ENCODE assay signal across 20 mouse cellular contexts in the genomic region with DNA sequence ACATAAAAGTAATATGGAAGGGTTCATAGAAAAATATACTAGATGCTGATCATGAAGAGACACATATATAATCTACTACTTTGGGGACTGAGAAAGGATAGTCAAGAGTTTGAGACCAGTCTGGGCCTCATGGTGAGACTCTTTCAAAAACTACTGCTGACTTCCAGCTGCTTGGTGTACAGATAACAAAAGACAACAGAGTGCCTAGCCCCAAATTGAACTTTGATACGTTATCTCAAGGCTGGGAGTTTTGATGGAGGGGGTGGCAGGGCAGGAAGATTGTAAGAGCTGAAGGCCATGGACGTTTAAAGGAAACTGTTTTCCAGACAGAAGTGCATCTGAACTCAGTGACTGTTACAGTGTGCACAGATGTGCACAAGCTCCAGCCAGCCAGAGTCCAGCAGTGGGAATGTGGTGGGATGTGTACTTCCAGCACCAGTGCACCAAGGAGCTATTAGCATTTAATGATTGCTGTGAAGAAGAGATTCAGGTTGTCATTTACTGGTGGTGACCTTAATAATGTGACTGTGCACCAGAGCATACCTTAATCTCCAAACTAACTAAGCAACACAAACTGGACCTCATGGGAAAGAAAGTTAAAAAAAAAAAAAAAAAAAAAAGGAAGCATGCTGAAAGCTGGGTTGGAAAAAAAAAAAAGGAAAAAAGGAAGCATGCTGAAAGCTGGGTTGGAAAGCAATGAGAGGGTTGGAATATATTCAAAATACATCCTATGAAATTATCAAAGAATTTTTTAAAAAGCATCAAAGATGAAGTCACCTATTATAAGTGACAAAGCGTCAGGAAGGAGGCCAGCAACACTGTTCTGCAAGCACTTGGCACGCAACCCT. TPM values are rescaled to one million over a fixed set of nuclear protein-coding genes. Genes with fewer than 3 reads are reported as not detected.
A peak's percentile ranks its signal among the peaks of the same experiment; 100 is the strongest.
DNase-seq lines count a peak whose midpoint lies in the region; ATAC-seq and TF ChIP-seq lines count a peak whose summit lies in the region.
"Had no signal": no experiment of that assay in that cellular context is flagged by ENCODE, and none has a peak within 500 bp of the region (broad histone marks: within the 10 kb centered on the region; RNA-seq: fewer than 3 reads in every experiment).

No protein-coding gene starts in this region.

- H3K79me2 ChIP-seq in MEL (ENCODE audit: control insufficient read depth, insufficient read depth, low read length, poor library complexity) = no peaks in the 10 kb centered on the region

- H3K9ac ChIP-seq in liver, postnatal 0 days (replicated peaks) = no peak overlapping the region
- no peak overlapping the region for H3K9ac ChIP-seq in MEL (ENCODE audit: control insufficient read depth, low read depth, low read length, poor library complexity, severe bottlenecking)
- no peak overlapping the region for H3K9ac ChIP-seq in intestine, embryonic 15.5 days
- H3K9ac ChIP-seq in liver, embryonic 15.5 days = no peak overlapping the region
- H3K9ac ChIP-seq: embryonic facial prominence, embryonic 13.5 days; hindbrain, embryonic 14.5 days; midbrain, embryonic 13.5 days; neural tube, embryonic 13.5 days; stomach, embryonic 15.5 days had no signal

- H3K4me2 ChIP-seq in liver, postnatal 0 days (ENCODE audit: low read depth, low read length) = no peak overlapping the region
- H3K4me2 ChIP-seq in intestine, embryonic 15.5 days (replicated peaks) = no peak overlapping the region
- peak overlapping the region; percentile 21; the same call in 1 of the 2 replicates for H3K4me2 ChIP-seq in liver, embryonic 15.5 days
- H3K4me2 ChIP-seq: embryonic facial prominence, embryonic 13.5 days; hindbrain, embryonic 14.5 days; midbrain, embryonic 13.5 days; neural tube, embryonic 13.5 days; stomach, embryonic 15.5 days had no signal

- TF ChIP-seq POLR2A in MEL (IDR thresholded peaks at IDR 0.05; ENCODE audit: control insufficient read depth in 1 of 2, insufficient read depth in 1 of 2, low read depth in 1 of 2, low read length in 2 of 2, poor library complexity in 1 of 2) = no peak

- no peak for ATAC-seq in liver, postnatal 0 days
- peak; percentile 86 for ATAC-seq in intestine, embryonic 15.5 days
- ATAC-seq in liver, embryonic 15.5 days (ENCODE audit: insufficient read depth) = peak; percentile 58; the same call in 1 of the 2 replicates
- ATAC-seq: forebrain, embryonic 14.5 days; midbrain, embryonic 13.5 days had no signal

- WGBS in liver, postnatal 0 days (ENCODE audit: insufficient replicate concordance) = 59% methylated on average over 4 of the region's 4 CpGs
- 61% methylated on average over 4 of the region's 4 CpGs for WGBS in intestine, embryonic 15.5 days
- 49% methylated on average over 4 of the region's 4 CpGs for WGBS in liver, embryonic 15.5 days (ENCODE audit: insufficient replicate concordance)

- no peak for TF ChIP-seq RAD21 in MEL (IDR thresholded peaks at IDR 0.05; ENCODE audit: low read depth, low read length)

- no peaks in the 10 kb centered on the region for H3K27me3 ChIP-seq in liver, postnatal 0 days (ENCODE audit: insufficient read depth, low read length)
- H3K27me3 ChIP-seq in MEL (ENCODE audit: control insufficient read depth in 1 of 2, insufficient read depth in 2 of 2, low read length in 2 of 2) = no peaks in the 10 kb centered on the region
- H3K27me3 ChIP-seq in intestine, embryonic 15.5 days (replicated peaks) = no peaks in the 10 kb centered on the region
- no peaks in the 10 kb centered on the region for H3K27me3 ChIP-seq in liver, embryonic 15.5 days
- H3K27me3 ChIP-seq: embryonic facial prominence, embryonic 13.5 days; midbrain, embryonic 13.5 days; neural tube, embryonic 13.5 days; stomach, embryonic 15.5 days had no signal

- peaks cover 26% of the 10 kb centered on the region for H3K36me3 ChIP-seq in liver, postnatal 0 days (replicated peaks; ENCODE audit: insufficient read depth, low read length)
- peaks cover 10 to 15% of the 10 kb centered on the region in 2 experiments for H3K36me3 ChIP-seq in MEL (ENCODE audit: control insufficient read depth in 1 of 2, insufficient read depth in 2 of 2, low read length in 2 of 2)
- peaks cover 3% of the 10 kb centered on the region; the same call in 1 of the 2 replicates for H3K36me3 ChIP-seq in intestine, embryonic 15.5 days
- H3K36me3 ChIP-seq in liver, embryonic 15.5 days (replicated peaks) = peaks cover 28% of the 10 kb centered on the region

- no peaks in the 10 kb centered on the region for H3K9me3 ChIP-seq in liver, postnatal 0 days (ENCODE audit: low read length)
- no peaks in the 10 kb centered on the region for H3K9me3 ChIP-seq in MEL (replicated peaks; ENCODE audit: insufficient read depth, low read length)
- no peaks in the 10 kb centered on the region for H3K9me3 ChIP-seq in intestine, embryonic 15.5 days
- no peaks in the 10 kb centered on the region for H3K9me3 ChIP-seq in liver, embryonic 15.5 days (replicated peaks)
- H3K9me3 ChIP-seq: embryonic facial prominence, embryonic 13.5 days; midbrain, embryonic 13.5 days; neural tube, embryonic 13.5 days; stomach, embryonic 15.5 days had no signal

- TF ChIP-seq CTCF in liver, postnatal 0 days (IDR thresholded peaks at IDR 0.05; ENCODE audit: low read depth) = no peak
- no peak for TF ChIP-seq CTCF in MEL (IDR thresholded peaks at IDR 0.05 in 2 of 3, conservative IDR thresholded peaks at IDR 0.05 in 1 of 3; ENCODE audit: control insufficient read depth in 1 of 3, insufficient read depth in 1 of 3, low read depth in 2 of 3, low read length in 3 of 3, poor library complexity in 1 of 3, severe bottlenecking in 1 of 3)

- TF ChIP-seq EP300 in liver, postnatal 0 days (IDR thresholded peaks at IDR 0.05; ENCODE audit: low read depth) = no peak
- TF ChIP-seq EP300 in MEL (IDR thresholded peaks at IDR 0.05; ENCODE audit: low read depth in 1 of 2, low read length in 2 of 2) = peak; percentile 70 to 77

- no peak overlapping the region for H3K4me3 ChIP-seq in liver, postnatal 0 days (ENCODE audit: low read depth, low read length)
- H3K4me3 ChIP-seq in MEL (ENCODE audit: control insufficient read depth in 1 of 2, insufficient read depth in 1 of 2, low read depth in 2 of 2, low read length in 2 of 2) = no peak overlapping the region
- H3K4me3 ChIP-seq in intestine, embryonic 15.5 days (replicated peaks) = no peak overlapping the region
- H3K4me3 ChIP-seq in liver, embryonic 15.5 days (replicated peaks) = no peak overlapping the region
- H3K4me3 ChIP-seq: embryonic facial prominence, embryonic 13.5 days; midbrain, embryonic 13.5 days; neural tube, embryonic 13.5 days; stomach, embryonic 15.5 days had no signal

- DNase-seq in liver = peak; percentile 20
- no peak for DNase-seq in liver, postnatal 0 days
- DNase-seq in MEL (ENCODE audit: low read depth, low spot score) = peak; percentile 47
- no peak for DNase-seq in cerebellum, postnatal 36 days
- DNase-seq in retina, embryonic 14.5 days (ENCODE audit: low spot score) = no peak
- DNase-seq: cerebellum, adult 8-10 months; gastrocnemius, postnatal 14 days; heart, postnatal 36 days; kidney, adult 18-20 months; kidney, postnatal 10 days; left cerebral cortex, postnatal 4 days; retina, postnatal 1 day had no signal

- H3K27ac ChIP-seq in liver, postnatal 0 days (ENCODE audit: low read depth) = no peak overlapping the region
- peak overlapping the region; percentile 16; the same call in 1 of the 2 replicates for H3K27ac ChIP-seq in MEL (ENCODE audit: control insufficient read depth, low read depth, low read length)
- no peak overlapping the region for H3K27ac ChIP-seq in intestine, embryonic 15.5 days
- no peak overlapping the region for H3K27ac ChIP-seq in liver, embryonic 15.5 days (replicated peaks)
- H3K27ac ChIP-seq: embryonic facial prominence, embryonic 13.5 days; hindbrain, embryonic 14.5 days; midbrain, embryonic 13.5 days; neural tube, embryonic 13.5 days; stomach, embryonic 15.5 days had no signal

- peaks cover 3% of the 10 kb centered on the region for H3K4me1 ChIP-seq in liver, postnatal 0 days (ENCODE audit: insufficient read depth)
- peaks cover 6 to 16% of the 10 kb centered on the region in 2 experiments for H3K4me1 ChIP-seq in MEL (ENCODE audit: control insufficient read depth in 1 of 2, insufficient read depth in 2 of 2, low read length in 2 of 2)
- no peaks in the 10 kb centered on the region for H3K4me1 ChIP-seq in intestine, embryonic 15.5 days (replicated peaks)
- H3K4me1 ChIP-seq in liver, embryonic 15.5 days (replicated peaks) = peaks cover 26% of the 10 kb centered on the region
- H3K4me1 ChIP-seq: embryonic facial prominence, embryonic 13.5 days; midbrain, embryonic 13.5 days; neural tube, embryonic 13.5 days; stomach, embryonic 15.5 days had no signal

TF ChIP-seq in MEL, 35 proteins besides CTCF, POLR2A, EP300 and RAD21 (continues in another document):
- 0 out of 2 replicates have a peak, but pooled peaks have one; percentile 24 for TF ChIP-seq MYC (IDR thresholded peaks at IDR 0.05; ENCODE audit: low read depth, low read length)
- TF ChIP-seq SMC3 (IDR thresholded peaks at IDR 0.05; ENCODE audit: low read depth, low read length) = peak; percentile 9; the same call in 1 of the 2 replicates
- no peak for TF ChIP-seq MYB (IDR thresholded peaks at IDR 0.05; ENCODE audit: low read depth, low read length)
- TF ChIP-seq POLR2AphosphoS2 (IDR thresholded peaks at IDR 0.05; ENCODE audit: low read length) = no peak
- no peak for TF ChIP-seq MAFK (IDR thresholded peaks at IDR 0.05; ENCODE audit: borderline replicate concordance, low read depth, low read length)
- peak; percentile 43; the same call in 1 of the 2 replicates for TF ChIP-seq MAX (IDR thresholded peaks at IDR 0.05; ENCODE audit: low read length)
- peak; percentile 95 for TF ChIP-seq SIN3A (IDR thresholded peaks at IDR 0.05; ENCODE audit: low read length)
- TF ChIP-seq CHD2 (IDR thresholded peaks at IDR 0.05; ENCODE audit: low read length) = no peak
- TF ChIP-seq KAT2A (conservative IDR thresholded peaks at IDR 0.05; ENCODE audit: low read depth, low read length) = no peak

RNA-seq across cellular contexts. Expression of gene Emc4, which starts 35.6 kb away (rescaled TPM):
- polyA plus RNA-seq in liver, postnatal 0 days (2015; fragmentation: Nextera tagmentation; extraction: Ambion mirVana) = 62.9 and 63.6 TPM in 2 replicates
- 163 and 201 TPM in 2 replicates for total RNA-seq in MEL (2012; rRNA removed)
- 100 to 1,000 TPM in 1 of 2 experiments, not detected in 1; 171 TPM for polyA plus RNA-seq in MEL (2012; ENCODE audit: insufficient read depth in 1 of 2, insufficient read length in 2 of 2, low read depth in 1 of 2, low replicate concordance in 2 of 2, missing spikeins in 1 of 2)
- 109 and 113 TPM in 2 replicates for polyA plus RNA-seq in intestine, embryonic 15.5 days (2015; fragmentation: Nextera tagmentation; extraction: Ambion mirVana)
- 40.3 and 41.1 TPM in 2 replicates for polyA plus RNA-seq in liver, embryonic 15.5 days (2015; fragmentation: Nextera tagmentation; extraction: Ambion mirVana)

RNA-seq across cellular contexts. Expression of gene Katnbl1, which starts 46.7 kb away (rescaled TPM):
- 9.9 and 10.7 TPM in 2 replicates for polyA plus RNA-seq in liver, postnatal 0 days (2015; fragmentation: Nextera tagmentation; extraction: Ambion mirVana)
- total RNA-seq in MEL (2012; rRNA removed) = 16.6 and 16.7 TPM in 2 replicates
- polyA plus RNA-seq in MEL (2012; ENCODE audit: insufficient read depth in 1 of 2, insufficient read length in 2 of 2, low read depth in 1 of 2, low replicate concordance in 2 of 2, missing spikeins in 1 of 2) = 10 to 100 TPM in 1 of 2 experiments, not detected in 1; 12.6 TPM
- 35.2 and 43.0 TPM in 2 replicates for polyA plus RNA-seq in intestine, embryonic 15.5 days (2015; fragmentation: Nextera tagmentation; extraction: Ambion mirVana)
- 15.7 and 17.1 TPM in 2 replicates for polyA plus RNA-seq in liver, embryonic 15.5 days (2015; fragmentation: Nextera tagmentation; extraction: Ambion mirVana)

Comparison
In these comparisons a context has a peak if more than half of its experiments do, and no peak if none do; other contexts are left out.
1. DNase-seq: peak in liver (single experiment) and MEL (single experiment); none in liver, postnatal 0 days (single experiment), cerebellum, postnatal 36 days (0 of 2) and retina, embryonic 14.5 days (single experiment).